17 mouse cellular contexts compared by ENCODE assay signal in the genomic region with DNA sequence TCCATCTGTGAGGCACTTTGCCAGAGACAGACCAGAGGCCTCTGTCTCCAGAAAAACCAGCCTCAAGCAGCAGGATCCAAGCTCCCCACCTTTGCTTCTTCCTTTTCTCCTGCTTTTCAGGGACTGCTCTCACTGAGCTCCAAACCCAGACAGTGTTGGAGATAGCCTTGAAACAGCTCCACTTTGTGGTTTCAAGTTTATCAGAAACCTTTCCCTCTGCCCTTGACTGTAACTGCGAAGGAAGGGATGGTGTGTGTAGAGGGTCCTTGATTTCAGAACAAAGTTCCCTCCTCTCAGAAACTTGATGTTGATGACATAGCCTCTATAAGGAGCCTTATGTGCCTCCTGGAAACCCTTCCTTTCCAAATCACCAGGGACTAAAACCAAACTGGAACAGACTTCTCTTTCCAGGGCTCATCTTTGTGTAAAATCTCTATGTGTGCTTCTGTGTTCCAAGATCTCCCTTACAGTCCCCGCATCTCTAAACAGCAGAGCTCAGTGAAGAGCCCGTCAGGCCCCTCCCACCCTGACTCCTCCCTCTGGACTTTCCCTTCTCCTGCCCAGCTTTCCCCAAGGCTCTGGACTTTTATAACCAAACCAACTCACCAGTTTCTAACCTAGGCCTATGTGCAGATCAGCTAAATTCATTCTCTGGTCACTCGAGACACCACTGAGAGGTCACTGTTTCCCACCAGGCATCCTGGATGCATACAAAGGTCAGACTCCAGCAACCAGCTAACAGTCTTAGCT.
DNase-seq lines count a peak whose midpoint lies in the region; ATAC-seq and TF ChIP-seq lines count a peak whose summit lies in the region.
"Had no signal": no experiment of that assay in that cellular context is flagged by ENCODE, and none has a peak within 500 bp of the region (broad histone marks: within the 10 kb centered on the region; RNA-seq: fewer than 3 reads in every experiment).

No protein-coding gene starts in this region.

- no peak overlapping the region for H3K4me2 ChIP-seq in hindbrain, postnatal 0 days (ENCODE audit: low read depth, low read length)
- no peak overlapping the region for H3K4me2 ChIP-seq in hindbrain, embryonic 11.5 days (replicated peaks; ENCODE audit: low read depth, low read length)
- H3K4me2 ChIP-seq: embryonic facial prominence, embryonic 15.5 days; forebrain, embryonic 15.5 days; heart, embryonic 12.5 days; hindbrain, embryonic 12.5 days; midbrain, embryonic 12.5 days had no signal

- H3K9ac ChIP-seq in hindbrain, postnatal 0 days (replicated peaks; ENCODE audit: low read length): no peak overlapping the region
- no peak overlapping the region for H3K9ac ChIP-seq in hindbrain, embryonic 11.5 days (ENCODE audit: low read depth, low read length)
- H3K9ac ChIP-seq: embryonic facial prominence, embryonic 15.5 days; forebrain, embryonic 15.5 days; heart, embryonic 12.5 days; hindbrain, embryonic 12.5 days; midbrain, embryonic 12.5 days had no signal

- no peak overlapping the region for H3K27ac ChIP-seq in hindbrain, postnatal 0 days
- H3K27ac ChIP-seq in hindbrain, embryonic 11.5 days (ENCODE audit: low read depth, low read length): no peak overlapping the region
- H3K27ac ChIP-seq in testis, adult 2 months (ENCODE audit: control insufficient read depth, insufficient read depth, low read depth, low read length): 0 out of 2 replicates have a peak overlapping the region, but pooled peaks have one; percentile 21
- H3K27ac ChIP-seq: embryonic facial prominence, embryonic 15.5 days; forebrain, embryonic 15.5 days; hindbrain, embryonic 12.5 days; limb, embryonic 10.5 days; midbrain, embryonic 12.5 days had no signal

- peak; percentile 15 for DNase-seq in hindbrain, postnatal 0 days (ENCODE audit: low spot score)
- no peak for DNase-seq in hindbrain, embryonic 11.5 days (ENCODE audit: low spot score)
- DNase-seq in lung, postnatal 10 days: peak; percentile 14
- no peak for DNase-seq in lung, postnatal 25 days (ENCODE audit: low spot score)
- peak; percentile 31 for DNase-seq in adrenal gland, postnatal 25 days
- DNase-seq in heart, postnatal 36 days: no peak
- DNase-seq: gastrocnemius, postnatal 10 days; right cerebral cortex, adult 18-20 months; thymus, postnatal 14 days had no signal

- intact Hi-C loops in heart, postnatal 36 days (cut with DNase I): no loop called here

- no peaks in the 10 kb centered on the region for H3K9me3 ChIP-seq in hindbrain, postnatal 0 days (ENCODE audit: low read length)
- H3K9me3 ChIP-seq in hindbrain, embryonic 11.5 days (ENCODE audit: control insufficient read depth, low read length): no peaks in the 10 kb centered on the region
- H3K9me3 ChIP-seq: embryonic facial prominence, embryonic 15.5 days; forebrain, embryonic 15.5 days; heart, embryonic 12.5 days; hindbrain, embryonic 12.5 days; limb, embryonic 10.5 days; midbrain, embryonic 12.5 days had no signal

- H3K36me3 ChIP-seq in hindbrain, postnatal 0 days (ENCODE audit: insufficient read depth, low read length): no peaks in the 10 kb centered on the region
- H3K36me3 ChIP-seq in hindbrain, embryonic 11.5 days (ENCODE audit: control insufficient read depth, insufficient read depth, low read length): no peaks in the 10 kb centered on the region
- no peaks in the 10 kb centered on the region for H3K36me3 ChIP-seq in testis, adult 2 months (ENCODE audit: control insufficient read depth, insufficient read depth, low read length)
- H3K36me3 ChIP-seq: embryonic facial prominence, embryonic 15.5 days; heart, embryonic 12.5 days had no signal

- no peak overlapping the region for H3K4me3 ChIP-seq in hindbrain, postnatal 0 days (ENCODE audit: low read length)
- H3K4me3 ChIP-seq in hindbrain, embryonic 11.5 days (ENCODE audit: low read depth, low read length): no peak overlapping the region
- H3K4me3 ChIP-seq in testis, adult 2 months (ENCODE audit: control insufficient read depth, low read depth, low read length): no peak overlapping the region
- H3K4me3 ChIP-seq: embryonic facial prominence, embryonic 15.5 days; forebrain, embryonic 15.5 days; heart, embryonic 12.5 days; hindbrain, embryonic 12.5 days; limb, embryonic 10.5 days; midbrain, embryonic 12.5 days had no signal

- no peaks in the 10 kb centered on the region for H3K4me1 ChIP-seq in hindbrain, postnatal 0 days (ENCODE audit: insufficient read depth, low read length)
- no peaks in the 10 kb centered on the region for H3K4me1 ChIP-seq in hindbrain, embryonic 11.5 days (replicated peaks; ENCODE audit: control insufficient read depth, insufficient read depth, low read length)
- H3K4me1 ChIP-seq in testis, adult 2 months (ENCODE audit: control insufficient read depth, insufficient read depth, low read length): no peaks in the 10 kb centered on the region
- H3K4me1 ChIP-seq: forebrain, embryonic 15.5 days; hindbrain, embryonic 12.5 days; midbrain, embryonic 12.5 days had no signal

- 49% methylated on average over 4 of the region's 4 CpGs for WGBS in hindbrain, postnatal 0 days
- WGBS in hindbrain, embryonic 11.5 days: 60% methylated on average over 4 of the region's 4 CpGs

- no peak for TF ChIP-seq POLR2A in testis, adult 2 months (IDR thresholded peaks at IDR 0.05; ENCODE audit: control insufficient read depth, low read depth, low read length)

- TF ChIP-seq CTCF in hindbrain, postnatal 0 days (IDR thresholded peaks at IDR 0.05; ENCODE audit: low read depth): no peak
- TF ChIP-seq CTCF in testis, adult 2 months (IDR thresholded peaks at IDR 0.05; ENCODE audit: control insufficient read depth, insufficient read depth, insufficient replicate concordance, low read depth, low read length): no peak

- H3K27me3 ChIP-seq in hindbrain, postnatal 0 days (ENCODE audit: insufficient read depth, low read length): no peaks in the 10 kb centered on the region
- H3K27me3 ChIP-seq in hindbrain, embryonic 11.5 days (ENCODE audit: control insufficient read depth, insufficient read depth, low read length): no peaks in the 10 kb centered on the region
- H3K27me3 ChIP-seq in testis, adult 2 months (ENCODE audit: control insufficient read depth, insufficient read depth, low read length): no peaks in the 10 kb centered on the region
- H3K27me3 ChIP-seq: embryonic facial prominence, embryonic 15.5 days; forebrain, embryonic 15.5 days; heart, embryonic 12.5 days; hindbrain, embryonic 12.5 days; midbrain, embryonic 12.5 days had no signal

- 0 out of 2 replicates have a peak, but pooled peaks have one; percentile 58 for ATAC-seq in hindbrain, postnatal 0 days
- no peak for ATAC-seq in hindbrain, embryonic 11.5 days (ENCODE audit: low FRiP score)
- ATAC-seq in erythroblast, adult 5-6 weeks (replicated peaks; ENCODE audit: low FRiP score, poor library complexity, severe bottlenecking): no peak
- ATAC-seq: forebrain, embryonic 15.5 days had no signal

Comparison
In these comparisons a context has a peak if more than half of its experiments do, and no peak if none do; other contexts are left out.
1. DNase-seq: peak in hindbrain, postnatal 0 days (single experiment), lung, postnatal 10 days (single experiment) and adrenal gland, postnatal 25 days (single experiment); none in hindbrain, embryonic 11.5 days (single experiment), lung, postnatal 25 days (single experiment) and heart, postnatal 36 days (0 of 2).